Mouse (Mus musculus): ENCODE data around the gene Wdfy1.

Wdfy1 gene

DNA sequence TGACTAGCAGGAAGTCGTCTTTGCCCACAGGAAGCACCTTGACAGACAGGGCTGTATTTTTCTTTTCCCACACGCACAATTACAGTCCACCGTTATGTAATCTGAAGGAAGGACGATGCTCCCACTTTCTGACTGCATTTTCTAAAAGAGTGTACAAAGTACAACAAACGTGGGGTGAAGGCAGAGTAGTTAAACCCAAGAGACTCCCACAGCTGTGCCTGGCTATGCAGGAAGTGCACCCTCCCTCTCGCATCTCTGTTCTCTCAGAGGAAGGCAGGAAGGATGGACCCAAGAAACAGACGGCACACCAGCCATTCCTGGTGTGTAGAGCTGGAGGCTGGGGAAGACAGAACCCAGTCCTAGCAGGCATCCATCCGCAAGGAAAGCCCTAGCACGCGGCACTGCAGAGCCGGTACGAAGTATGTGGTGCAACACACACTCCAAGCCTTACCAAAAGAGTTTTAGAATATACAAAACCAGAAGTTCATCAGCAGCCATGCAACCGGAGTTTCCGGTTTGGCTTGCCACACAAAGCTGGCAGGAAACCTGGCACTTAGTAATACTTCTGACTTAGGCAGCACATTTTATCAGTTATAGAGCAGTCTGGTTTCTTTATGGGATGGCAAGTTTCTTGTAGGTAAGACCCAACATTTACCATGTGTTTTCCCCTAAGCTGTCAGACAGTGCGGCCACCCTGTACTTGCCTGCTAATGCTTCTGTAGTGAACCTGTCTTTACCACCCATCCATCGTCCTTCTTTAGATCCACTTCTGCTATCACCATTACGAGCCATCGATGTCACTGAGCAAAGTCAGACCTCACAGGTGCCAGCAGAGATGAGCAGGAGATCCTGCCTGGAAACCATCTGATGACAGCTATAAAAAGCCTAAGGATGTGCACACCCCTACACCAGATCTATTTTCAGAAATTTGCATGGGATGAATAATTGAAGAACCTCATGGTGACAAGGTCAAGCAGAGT, 64.5 kb downstream of the Wdfy1 start:
- no peak for DNase-seq (ENCODE audit: low spot score)

DNA sequence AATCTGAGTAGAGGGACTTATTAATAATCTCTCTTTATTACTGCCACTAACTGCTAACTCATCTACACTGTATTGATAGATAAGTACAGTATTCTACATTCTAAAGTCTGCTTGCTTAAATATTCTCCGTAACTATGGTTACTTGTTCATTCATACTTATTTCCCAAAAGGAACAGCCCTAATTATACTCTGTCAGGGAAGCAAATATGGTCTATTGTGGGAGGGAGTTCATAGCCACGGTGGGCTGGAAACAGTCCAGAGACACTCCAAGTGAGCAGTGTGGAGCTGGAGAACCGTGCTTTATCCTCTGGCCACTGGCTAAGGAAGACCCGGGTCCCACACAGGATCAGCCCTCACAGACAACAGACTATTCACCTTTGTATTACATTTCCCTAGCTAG, 65.3 kb downstream of the Wdfy1 start:
- DNase-seq (ENCODE audit: low spot score), result no peak

DNA sequence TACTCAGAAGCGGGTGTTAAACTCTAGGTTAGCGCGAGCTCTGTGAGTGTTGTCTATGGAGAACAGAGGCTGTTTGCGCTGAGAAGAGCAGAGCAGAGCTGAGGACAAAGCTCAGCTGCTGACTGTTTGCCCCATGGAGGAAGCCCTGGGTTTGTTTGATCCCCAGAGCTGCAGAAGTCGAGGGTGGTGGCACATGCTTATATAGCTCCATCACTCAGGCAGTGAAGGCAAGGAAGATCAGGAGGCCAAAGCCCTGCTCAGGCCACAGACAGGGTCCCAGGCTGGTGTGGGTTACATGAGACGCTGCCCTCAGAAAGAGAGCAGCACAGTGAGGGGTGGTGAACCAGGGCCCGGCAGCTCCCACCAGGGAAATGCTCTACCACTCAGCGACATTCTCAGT, 65.7 kb downstream of the Wdfy1 start:
- no peak for DNase-seq (ENCODE audit: low spot score)

DNA sequence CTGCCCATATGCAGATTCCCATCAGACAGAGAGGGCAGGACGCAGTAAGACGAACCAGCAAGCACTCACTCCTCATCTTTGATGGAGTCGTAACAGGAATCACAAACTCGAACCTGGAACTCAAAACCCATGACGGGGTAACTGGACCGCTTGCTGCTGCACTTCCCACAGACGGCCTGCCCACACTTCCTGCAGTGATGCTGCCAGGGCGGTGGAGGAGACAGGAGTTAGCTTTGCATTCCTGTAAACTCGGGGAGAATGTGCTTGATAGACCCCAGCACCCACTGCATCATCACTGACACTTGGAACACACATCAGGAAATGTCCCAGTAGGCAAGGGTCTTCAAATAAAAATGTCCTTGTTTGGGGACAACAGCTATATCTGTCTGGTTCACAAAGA, 68.6 kb downstream of the Wdfy1 start:
- no peak for DNase-seq (ENCODE audit: low spot score)

DNA sequence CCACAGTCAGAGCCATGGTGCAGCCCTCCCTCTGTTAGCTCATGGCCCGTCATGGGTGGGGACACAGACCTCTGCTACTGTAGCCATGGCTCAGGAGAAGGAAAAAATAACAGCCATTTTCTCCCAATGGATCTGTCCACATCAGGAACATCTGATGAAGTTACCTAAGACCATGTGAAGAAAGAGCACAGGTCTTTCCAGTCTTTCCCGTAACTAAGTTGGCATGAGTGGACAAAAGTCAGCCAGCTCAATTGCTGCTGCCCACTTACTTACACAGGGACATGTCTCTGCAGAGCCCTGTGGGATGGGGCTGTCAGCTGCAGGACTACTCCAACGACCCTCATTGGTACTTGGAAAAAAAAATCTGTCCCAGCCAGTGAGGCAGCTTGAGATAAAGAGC, 69.2 kb downstream of the Wdfy1 start:
- DNase-seq (ENCODE audit: low spot score), result no peak

DNA sequence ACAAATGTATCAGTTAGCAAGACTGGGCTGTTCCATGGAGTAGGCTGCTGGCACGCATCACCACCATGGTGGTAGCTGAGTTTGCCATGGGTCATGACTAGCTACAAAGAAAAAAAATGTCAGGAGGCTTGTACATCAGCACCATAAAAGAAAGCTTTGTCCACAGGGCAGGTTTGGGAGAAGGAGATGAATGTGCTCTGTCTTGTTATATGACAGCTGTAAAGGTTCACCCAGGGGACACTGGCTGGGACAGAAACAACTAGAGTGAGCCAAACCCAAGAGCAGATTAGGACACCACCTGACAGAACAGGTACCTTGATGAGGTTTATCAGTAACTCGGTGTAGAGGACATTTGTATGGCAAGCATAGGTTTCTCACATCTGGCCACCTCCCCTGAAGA, 71.3 kb downstream of the Wdfy1 start:
- DNase-seq (ENCODE audit: low spot score), result no peak

DNA sequence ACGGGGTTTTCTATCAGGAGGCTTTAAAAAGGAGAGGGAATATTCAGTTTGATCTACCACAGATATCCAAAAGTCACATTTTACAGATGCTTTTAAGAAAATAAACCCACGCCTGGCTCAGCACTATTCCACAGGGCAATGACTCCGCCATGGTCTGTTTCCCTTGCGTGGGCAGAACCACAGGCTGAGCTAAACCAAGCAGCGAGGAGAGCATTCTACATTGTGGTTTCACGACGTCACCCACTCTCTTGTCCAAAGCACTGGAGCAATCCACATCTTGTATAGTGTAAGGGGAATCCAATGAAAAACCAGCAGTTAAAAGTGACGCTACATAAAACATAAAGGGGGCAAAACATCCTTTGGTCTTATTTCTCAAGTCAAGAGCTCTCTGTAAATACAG, 72.4 kb downstream of the Wdfy1 start:
- DNase-seq (ENCODE audit: low spot score), result no peak

DNA sequence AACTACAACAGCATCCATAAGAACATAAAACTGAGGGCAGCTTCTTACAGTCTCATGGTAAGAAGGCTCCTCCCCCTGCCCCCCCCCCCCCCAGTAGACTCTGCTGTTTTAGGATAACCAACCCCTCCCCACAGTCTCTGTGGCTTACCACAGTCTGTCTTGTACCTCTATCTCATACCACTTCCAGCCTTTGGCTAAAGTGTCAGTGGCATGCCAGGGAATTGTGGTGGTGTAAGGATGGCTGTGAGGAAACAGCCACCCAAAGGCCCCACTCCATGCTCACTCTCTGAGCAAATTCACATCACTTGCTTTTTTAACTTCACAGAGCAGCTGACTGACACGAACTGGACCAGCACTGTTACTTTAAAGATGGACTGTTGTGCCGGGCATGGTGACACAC, 77.4 kb downstream of the Wdfy1 start:
- no peak for DNase-seq (ENCODE audit: low spot score)

DNA sequence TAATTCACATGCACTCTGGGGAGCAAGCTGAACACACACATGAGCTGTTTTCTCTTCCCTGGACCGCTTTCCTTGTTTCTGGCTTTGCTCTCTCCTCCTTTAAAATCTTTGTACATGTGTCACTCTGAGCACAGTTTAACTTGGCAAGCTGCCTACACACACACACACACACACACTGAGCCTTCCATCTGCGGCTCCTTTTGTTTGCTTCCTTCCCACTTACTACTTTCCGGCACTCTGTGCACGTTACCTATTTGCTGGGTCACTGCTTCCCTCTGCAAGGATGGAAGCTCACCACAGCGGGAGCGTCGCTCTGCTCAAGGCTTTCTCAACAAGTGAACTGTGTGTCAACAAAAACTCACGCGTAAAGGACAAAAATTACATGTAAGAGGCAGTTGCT, 78.6 kb downstream of the Wdfy1 start:
- no peak for DNase-seq (ENCODE audit: low spot score)

DNA sequence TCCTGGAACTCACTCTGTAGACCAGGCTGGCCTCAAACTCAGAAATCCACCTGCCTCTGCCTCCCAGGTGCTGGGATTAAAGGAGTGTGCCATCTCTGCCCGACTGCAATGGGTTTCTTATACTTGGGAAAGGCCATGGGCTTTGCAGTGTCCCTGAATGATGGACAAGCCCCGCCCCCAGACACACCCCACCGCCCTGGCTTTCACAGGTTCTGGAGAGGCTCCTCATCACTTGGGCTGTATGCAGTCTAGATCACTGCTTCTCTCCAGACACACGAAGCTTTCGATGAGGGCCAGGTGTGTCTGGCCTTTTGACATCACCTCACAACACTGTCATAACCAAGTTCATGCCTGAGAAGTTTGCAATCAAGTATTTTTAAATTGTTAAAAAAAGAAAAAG, 79.0 kb downstream of the Wdfy1 start:
- DNase-seq (ENCODE audit: low spot score), result no peak

DNA sequence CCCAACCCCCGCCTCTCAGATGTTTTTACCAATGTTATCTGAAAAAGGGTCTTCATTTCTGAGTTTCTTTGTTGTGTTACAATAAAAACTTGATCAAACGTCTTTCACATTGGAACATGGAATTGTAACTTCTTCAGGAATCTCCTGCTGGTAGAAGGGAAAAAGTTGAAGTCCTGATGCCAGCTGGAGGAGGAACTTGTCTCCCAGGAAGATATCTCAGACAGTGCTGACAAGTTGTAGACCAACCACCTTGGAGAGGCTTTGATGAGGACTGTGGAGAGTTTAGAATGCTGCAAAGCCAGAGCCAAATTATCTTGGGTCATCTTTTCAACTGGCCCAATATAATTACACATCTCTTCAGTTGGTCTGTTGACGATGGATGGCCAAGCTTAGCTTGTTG, 83.5 kb downstream of the Wdfy1 start:
- DNase-seq (ENCODE audit: low spot score), result no peak

DNA sequence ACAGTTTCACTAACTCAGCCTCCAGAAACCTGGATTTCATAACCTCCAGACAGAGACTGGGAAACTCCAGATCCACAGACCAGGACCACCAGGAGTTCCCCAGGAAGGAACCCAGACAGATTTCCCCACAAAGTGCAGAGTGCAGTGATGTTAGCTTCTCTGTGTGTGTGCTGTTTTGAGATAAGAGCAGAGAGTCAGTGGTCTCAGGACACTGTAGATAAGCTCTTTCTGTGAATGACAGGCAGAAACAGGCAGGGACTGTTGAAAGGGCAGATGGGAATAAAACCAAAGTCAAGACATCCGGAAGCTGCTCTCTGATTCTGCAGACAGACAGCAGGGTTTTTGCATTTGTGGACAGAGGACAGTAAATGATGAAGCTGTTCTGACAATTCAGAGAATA, 88.7 kb downstream of the Wdfy1 start:
- DNase-seq (ENCODE audit: low spot score), result no peak

DNA sequence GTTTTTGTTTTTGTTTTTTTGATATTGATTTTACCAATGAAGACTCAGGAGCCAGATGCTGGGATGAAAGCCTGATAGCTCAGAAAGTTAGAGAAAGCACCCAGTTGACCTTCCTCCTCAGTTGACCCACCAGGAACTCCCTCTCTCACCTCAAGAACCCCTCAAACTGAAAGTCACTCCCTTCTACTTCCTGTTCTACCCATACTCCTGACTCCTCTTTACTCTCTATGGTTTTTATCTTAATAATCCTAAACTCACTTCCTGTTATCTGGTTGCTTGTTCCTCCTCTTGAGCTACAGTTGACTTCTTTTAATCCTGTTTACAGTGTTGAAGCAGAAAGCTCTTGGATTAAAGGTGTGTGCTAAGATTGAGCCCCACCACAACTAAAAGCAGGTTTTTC, 91.9 kb downstream of the Wdfy1 start:
- DNase-seq (ENCODE audit: low spot score), result no peak

DNA sequence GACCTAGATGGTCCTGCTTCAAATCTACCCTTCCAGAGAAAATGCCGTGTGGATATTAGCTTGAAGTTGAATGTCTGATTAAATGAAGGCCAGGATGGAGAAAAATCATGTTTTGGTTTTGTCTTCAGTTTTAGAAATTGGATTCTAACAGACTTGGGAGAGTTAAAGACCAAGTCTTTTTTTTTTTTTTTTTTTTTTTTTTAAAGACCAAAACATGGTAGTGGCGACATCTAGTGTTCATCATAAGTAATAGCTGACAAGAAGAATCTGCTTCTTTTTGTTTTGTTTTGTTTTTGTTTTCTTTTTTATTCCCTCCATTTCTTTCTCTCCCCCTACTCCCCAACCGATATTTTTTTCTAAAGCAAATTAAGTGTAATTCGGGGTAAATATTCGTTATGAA, 93.0 kb downstream of the Wdfy1 start:
- DNase-seq (ENCODE audit: low spot score), result peak; percentile 16

DNA sequence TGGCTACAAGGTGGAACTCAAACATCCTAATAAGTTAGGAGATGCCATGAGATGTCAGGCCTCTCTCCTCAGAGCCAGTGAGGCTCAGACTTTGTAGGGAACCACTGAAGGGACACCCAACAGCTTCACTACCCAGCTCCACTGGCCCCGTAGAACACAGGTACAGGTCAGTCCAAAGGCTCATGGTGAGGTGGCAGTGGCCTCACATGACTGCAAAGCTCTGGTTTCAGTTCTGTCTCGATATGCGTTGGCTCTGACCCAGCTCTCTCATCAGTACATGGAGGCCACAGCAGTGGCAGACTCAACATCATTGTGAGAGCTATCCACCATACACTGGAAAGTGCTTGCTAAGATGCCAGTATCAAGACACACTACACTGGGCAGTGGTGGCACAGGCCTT, 95.2 kb downstream of the Wdfy1 start:
- DNase-seq (ENCODE audit: low spot score), result no peak

DNA sequence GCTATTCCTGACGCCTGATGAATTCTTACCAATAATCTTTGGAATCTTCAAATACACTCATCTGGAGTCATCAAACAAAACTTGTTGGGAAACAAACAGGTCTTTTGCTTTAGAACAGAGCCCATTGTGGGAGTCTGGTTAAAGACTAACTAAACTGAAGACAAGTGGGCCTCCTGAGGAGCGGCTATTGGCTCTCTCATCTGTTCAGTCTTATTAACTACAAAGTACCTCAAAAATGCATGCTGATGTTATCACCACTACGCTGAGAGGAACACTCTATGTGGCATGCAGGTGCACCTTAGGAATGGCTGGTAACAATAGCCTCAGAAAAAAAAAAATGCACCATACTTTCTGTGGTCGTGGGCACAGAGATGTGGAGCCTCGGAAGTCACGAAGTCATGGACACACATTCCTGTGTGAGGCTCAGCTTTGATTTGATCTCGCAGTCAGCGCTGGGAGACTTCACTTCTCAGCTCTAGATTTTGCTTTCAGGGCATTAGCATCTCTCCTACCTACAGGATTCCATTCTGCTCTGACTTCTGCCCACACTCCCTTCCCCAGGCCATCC, 97.7 kb downstream of the Wdfy1 start:
- no peak for DNase-seq (ENCODE audit: low spot score)

DNA sequence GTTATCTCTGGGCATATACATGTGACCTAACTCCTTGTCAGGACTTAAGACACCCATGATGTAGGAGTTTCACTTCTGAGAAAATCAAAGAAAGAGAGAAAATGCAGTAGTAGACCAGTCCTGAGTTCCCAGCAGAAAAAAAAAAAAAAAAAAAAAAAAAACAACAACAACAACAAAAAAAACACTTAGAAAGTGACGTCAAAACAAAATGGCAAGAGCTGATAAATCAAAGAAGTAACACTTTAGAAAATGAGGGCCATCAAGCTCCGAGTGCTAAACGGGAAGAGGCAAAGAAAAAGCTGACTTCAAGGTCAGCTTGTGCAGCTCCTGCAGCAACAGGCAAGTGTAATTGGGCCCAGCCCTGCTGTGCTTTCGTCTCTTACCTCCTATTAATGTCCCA, 100.2 kb downstream of the Wdfy1 start:
- DNase-seq (ENCODE audit: low spot score), result no peak

DNA sequence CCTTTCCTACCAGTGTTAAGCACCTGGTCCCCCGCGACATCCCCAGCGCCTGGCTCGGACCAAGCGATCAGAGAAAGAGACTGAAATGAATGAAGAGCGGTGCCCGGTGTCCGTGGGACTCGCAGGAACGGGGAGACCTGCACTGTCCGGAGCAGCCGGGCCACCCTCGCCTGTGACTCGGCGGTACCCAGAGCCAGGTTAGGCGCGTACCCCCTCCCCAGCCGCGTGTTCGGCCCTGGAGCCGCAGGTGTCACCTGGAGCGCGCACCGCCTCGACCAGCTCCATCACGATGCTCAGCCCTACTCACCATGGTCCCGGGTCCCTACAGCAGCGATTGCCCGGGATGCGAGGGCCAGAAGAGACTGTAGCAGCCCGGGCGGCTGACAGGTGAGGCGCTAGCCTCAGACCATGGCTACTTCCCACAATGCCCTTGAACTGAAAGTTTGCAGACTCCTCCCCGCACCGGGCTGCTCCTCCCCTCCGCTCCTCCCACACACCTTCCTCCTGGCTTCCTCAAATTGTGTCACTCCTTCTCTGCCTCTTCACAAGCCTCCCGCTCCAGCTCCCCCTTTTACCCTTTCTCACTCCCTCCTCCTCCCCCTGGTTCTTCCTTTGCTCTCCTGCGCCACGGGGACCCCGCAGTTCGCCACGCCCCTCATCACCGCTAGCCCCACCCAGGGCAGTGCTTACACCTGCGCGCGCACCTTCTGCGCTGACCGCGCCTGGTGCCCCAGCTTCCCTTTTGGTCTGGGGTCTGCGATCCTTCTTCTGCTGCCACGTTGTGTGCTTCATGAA, 104.2 kb downstream of the Wdfy1 start, which contains the start of gene Ap1s3:
TSS of gene Ap1s3 (minus strand) at position 430 of the 795 bp plus-strand sequence.
- peak; percentile 58 for DNase-seq (ENCODE audit: low spot score)

DNA sequence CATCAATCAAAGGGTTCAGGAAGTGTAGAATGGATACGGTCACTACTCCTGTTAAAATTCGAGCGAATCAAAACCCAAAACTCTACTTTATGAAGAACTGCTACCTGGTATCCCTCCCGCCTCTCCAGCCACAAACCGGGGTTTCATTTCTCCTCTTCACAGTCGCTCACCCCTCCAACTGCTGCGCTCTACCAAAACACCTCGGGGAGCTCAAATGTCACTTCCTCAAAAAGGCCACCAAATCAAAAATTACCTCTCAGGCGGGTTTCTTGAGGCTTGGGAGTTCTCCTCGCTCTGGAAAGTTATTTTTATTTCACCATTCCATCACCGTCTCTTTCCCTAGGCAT, 104.8 kb downstream of the Wdfy1 start:
- DNase-seq (ENCODE audit: low spot score), result no peak

DNA sequence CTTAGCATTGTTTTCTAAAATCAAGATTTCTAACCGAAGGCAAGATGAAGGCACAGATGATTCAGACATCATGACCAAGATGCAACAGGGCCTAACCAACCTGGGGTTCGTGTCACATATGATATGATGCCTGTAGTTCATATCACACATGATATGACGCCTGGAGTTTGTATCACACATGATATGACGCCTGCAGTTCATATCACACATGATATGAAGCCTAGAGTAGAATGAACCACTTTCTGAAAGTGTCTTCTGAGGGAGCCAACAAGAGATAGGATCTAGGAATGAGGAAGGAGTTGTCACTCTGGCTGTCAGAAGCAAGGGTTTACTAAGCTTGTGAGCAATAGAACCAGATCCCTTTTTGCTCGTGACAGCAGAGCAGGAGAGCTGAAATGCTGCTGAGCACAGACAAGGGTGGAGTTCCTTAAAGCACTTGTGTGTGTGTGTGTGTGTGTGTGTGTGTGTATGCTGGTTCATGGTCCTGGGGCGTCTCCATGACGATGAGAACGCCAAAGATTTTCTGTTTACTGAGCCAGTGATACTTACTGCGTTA, 106.4 kb downstream of the Wdfy1 start:
- no peak for DNase-seq (ENCODE audit: low spot score)

DNA sequence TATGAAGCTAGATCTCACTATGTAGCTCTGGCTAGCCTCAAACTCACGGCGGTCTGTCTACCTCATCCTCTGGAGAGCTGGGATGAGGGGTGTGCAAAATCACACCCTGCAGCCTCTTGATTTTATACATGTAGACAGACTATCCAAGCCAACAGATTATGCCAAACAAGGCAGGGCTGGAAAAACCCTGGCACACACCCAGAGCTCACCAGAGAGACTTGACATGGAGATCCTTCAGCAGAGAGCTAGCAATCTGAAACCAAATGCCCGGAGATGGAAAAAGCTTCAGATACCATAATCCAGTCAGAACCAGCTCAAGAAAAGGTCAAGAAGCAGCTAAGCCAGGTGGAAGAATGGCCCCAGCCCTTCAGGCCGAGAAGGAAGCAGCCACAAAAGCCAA, 111.0 kb downstream of the Wdfy1 start:
- no peak for DNase-seq (ENCODE audit: low spot score)

DNA sequence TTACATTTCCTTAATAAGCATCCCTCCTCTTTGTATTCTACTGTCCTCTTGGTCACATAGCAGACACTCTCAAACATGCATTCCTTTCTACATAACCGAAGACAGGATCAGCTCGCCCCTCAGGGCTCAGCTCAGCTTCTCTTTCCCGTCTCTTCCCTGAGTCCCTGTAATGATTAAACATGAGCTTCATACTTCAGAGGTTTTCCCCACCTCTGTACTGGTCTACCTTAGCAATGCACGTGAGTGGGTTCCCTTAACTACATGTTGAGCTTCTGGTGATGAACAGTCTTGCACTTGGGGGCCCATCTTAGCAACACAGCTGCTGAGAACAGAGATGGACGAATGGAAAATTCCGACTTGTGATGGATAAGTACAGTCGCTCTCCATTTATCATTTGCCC, 116.3 kb downstream of the Wdfy1 start:
- DNase-seq (ENCODE audit: low spot score), result no peak

DNA sequence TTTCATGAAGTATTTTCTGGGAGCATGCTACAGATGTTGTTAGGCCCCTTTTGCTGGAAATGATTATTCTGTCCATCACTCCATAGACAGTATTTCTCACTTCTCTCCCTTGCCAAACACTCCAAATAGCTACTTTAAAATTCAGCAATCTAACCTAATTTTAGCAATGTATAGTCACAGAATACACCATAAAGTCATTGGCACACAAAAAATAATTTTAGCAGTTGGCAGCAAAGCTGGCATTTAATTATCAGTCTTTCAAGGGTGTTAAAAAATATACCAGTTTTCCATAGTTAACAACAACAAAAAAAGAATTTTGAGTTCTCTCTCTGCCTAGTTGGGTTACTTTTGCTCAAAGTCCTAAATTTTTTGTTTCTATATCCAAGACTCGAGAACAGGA, 118.5 kb downstream of the Wdfy1 start:
- no peak for DNase-seq (ENCODE audit: low spot score)
